Mouse (Mus musculus) myocyte (in vitro differentiated cells): Measurements from ENCODE around the gene Rpl27.

Experiments
- CEBPB ChIP-seq: IDR thresholded peaks from 2 replicates; pipeline ENCODE4 v1.6.1; 2011; ENCODE audit warnings: mild to moderate bottlenecking, moderate library complexity; ENCODE audit not compliant: poor library complexity, insufficient read depth, severe bottlenecking
- E2F4 ChIP-seq: IDR thresholded peaks from one replicate; pipeline ENCODE4 v1.6.1; 2011; ENCODE audit warnings: mild to moderate bottlenecking, control low read depth, moderate library complexity; ENCODE audit not compliant: insufficient read depth
- MAX ChIP-seq: IDR thresholded peaks from one replicate; pipeline ENCODE4 v1.6.1; 2011; ENCODE audit warnings: low read depth, mild to moderate bottlenecking, control low read depth
- MYOG ChIP-seq, 3 experiments: IDR thresholded peaks; one replicate each; pipeline ENCODE4 v1.6.1; 2011; ENCODE audit warnings: control low read depth in 2 of 3, low read depth in 2 of 3, mild to moderate bottlenecking in 2 of 3; ENCODE audit not compliant: insufficient read length in 2 of 3, control insufficient read depth in 1 of 3, insufficient read depth in 1 of 3
- POLR2A ChIP-seq: IDR thresholded peaks from one replicate; pipeline ENCODE4 v1.6.1; 2011; ENCODE audit warnings: low read depth, mild to moderate bottlenecking, control low read depth, moderate library complexity; ENCODE audit not compliant: insufficient read length
- POLR2AphosphoS2 ChIP-seq: IDR thresholded peaks from one replicate; pipeline ENCODE4 v1.6.1; 2011; ENCODE audit warnings: low read depth, control low read depth; ENCODE audit not compliant: insufficient read length
- TCF3 ChIP-seq: IDR thresholded peaks from one replicate; pipeline ENCODE4 v1.6.1; 2011; ENCODE audit warnings: low read depth, control low read depth; ENCODE audit not compliant: insufficient read length
- USF1 ChIP-seq: IDR thresholded peaks from one replicate; pipeline ENCODE4 v1.6.1; 2011; ENCODE audit warnings: low read depth, mild to moderate bottlenecking, control low read depth, moderate library complexity

DNA sequence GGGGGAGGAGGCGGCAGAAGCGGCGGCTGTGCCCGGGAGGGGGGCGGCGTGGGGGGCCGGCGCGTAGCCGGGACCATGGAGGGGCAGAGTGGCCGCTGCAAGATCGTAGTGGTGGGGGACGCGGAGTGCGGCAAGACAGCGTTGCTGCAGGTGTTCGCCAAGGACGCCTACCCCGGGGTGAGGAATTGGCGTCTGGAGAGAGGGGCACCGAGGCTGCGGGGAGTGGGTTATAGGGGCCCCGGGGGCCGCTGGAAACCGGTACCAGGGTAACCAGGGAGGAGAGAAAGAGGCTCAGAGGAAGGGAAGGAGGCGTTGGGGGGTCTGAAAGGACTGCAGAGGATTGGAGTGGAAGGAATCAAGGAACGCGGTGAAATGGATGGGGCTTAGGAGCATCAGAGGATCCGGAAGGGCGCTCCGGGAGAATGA, 26.2 kb downstream of the Rpl27 start:
- TF ChIP-seq POLR2A (no peak), USF1 (no peak), E2F4 (no peak), MAX (no peak), MYOG (IDR thresholded peaks at IDR 0.05; ENCODE audit: control insufficient read depth in 1 of 3, insufficient read depth in 1 of 3, insufficient read length in 2 of 3, low read depth in 2 of 3) (no peak), CEBPB (no peak), POLR2AphosphoS2 (no peak), TCF3 (no peak)
